Mouse (Mus musculus) liver, adult 2 months (tissue): ENCODE measurements around the gene Ift43. TPM values are rescaled to one million over a fixed set of nuclear protein-coding genes. Genes with fewer than 3 reads are reported as not detected.

ENCODE experiments used
- DNase-seq: peaks from one replicate; pipeline ENCODE4 v3.0.0-alpha.2; 2011; ENCODE audit warnings: low read depth, low spot score; ENCODE audit errors: extremely low read depth
- H3K27ac ChIP-seq: fragments of 200-500 bp; replicated peaks from 2 replicates; pipeline ENCODE4 v1.5.1; 2012; ENCODE audit warnings: low read depth, mild to moderate bottlenecking, control low read depth, inconsistent platforms, low read length; ENCODE audit not compliant: insufficient read depth
- H3K27me3 ChIP-seq: fragments of 200-500 bp; 2 replicates; pipeline ENCODE4 v1.6.1; 2012; ENCODE audit warnings: mild to moderate bottlenecking, moderate library complexity, low read length, inconsistent platforms; ENCODE audit not compliant: control insufficient read depth, insufficient read depth
- H3K36me3 ChIP-seq: fragments of 200-500 bp; 2 replicates; pipeline ENCODE4 v1.6.1; 2012; ENCODE audit warnings: low read length, inconsistent platforms; ENCODE audit not compliant: control insufficient read depth, insufficient read depth
- H3K4me1 ChIP-seq: fragments of 200-500 bp; 2 replicates; pipeline ENCODE4 v1.6.1; 2011; ENCODE audit warnings: low read length; ENCODE audit not compliant: control insufficient read depth, insufficient read depth
- H3K4me3 ChIP-seq: fragments of 200-500 bp; 2 replicates; pipeline ENCODE4 v1.5.1; 2011; ENCODE audit warnings: low read depth, mild to moderate bottlenecking, control low read depth, low read length, moderate library complexity; ENCODE audit not compliant: insufficient read depth
- H3K79me2 ChIP-seq: fragments of 200-500 bp; 2 replicates; pipeline ENCODE4 v1.6.1; 2012; ENCODE audit warnings: inconsistent platforms, mild to moderate bottlenecking, low read length, moderate library complexity; ENCODE audit not compliant: control insufficient read depth, insufficient read depth
- H3K9ac ChIP-seq: fragments of 200-500 bp; 2 replicates; pipeline ENCODE4 v1.6.1; 2012; ENCODE audit warnings: low read depth, mild to moderate bottlenecking, control low read depth, inconsistent platforms, low read length
- CTCF ChIP-seq: fragments of 200-500 bp; IDR thresholded peaks from 2 replicates; pipeline ENCODE4 v1.5.1; 2011; ENCODE audit warnings: low read depth, low read length, control low read depth
- POLR2A ChIP-seq: fragments of 200-500 bp; IDR thresholded peaks from 2 replicates; pipeline ENCODE4 v1.6.1; 2011; ENCODE audit warnings: low read length, control low read depth; ENCODE audit not compliant: insufficient read depth; ENCODE audit errors: extremely low read depth
- WGBS: fragments of 180-500 bp; shearing (Covaris S2); methylation state at CpG from one replicate; pipeline ENCODE4 v1.1.7; 2018; 5-methylcytosine and 5-hydroxymethylcytosine counted together
- polyA plus RNA-seq: library from polyadenylated mRNA; depleted of rRNA; stranded (reverse); fragments of >200 nt; gene quantifications from 2 replicates; pipeline ENCODE4 v1.2.3, GENCODE M21; 2012
- total RNA-seq: library from RNA; depleted of rRNA; stranded (reverse); fragments of >200 nt; gene quantifications from 2 replicates; pipeline ENCODE4 v1.2.3, GENCODE M21; 2014

Gene Ift43
- total and polyA plus RNA-seq, 2 experiments, result 3.5 to 4.5 TPM

GRCm38 (mm10) chr12:86094075-86094474, 11.7 kb downstream of the Ift43 start:
- Histone ChIP-seq H3K36me3 (no peaks in the 10 kb centered on the region), H3K27me3 (no peaks in the 10 kb centered on the region), H3K79me2 (no peaks in the 10 kb centered on the region), H3K4me3 (no peak overlapping the region), H3K27ac (no peak overlapping the region), H3K4me1 (no peaks in the 10 kb centered on the region), H3K9ac (no peak overlapping the region)
- TF ChIP-seq POLR2A (no peak), CTCF (no peak)
- WGBS, result 93% methylated on average over 4 of the region's 4 CpGs
- no peak for DNase-seq

GRCm38 (mm10) chr12:86095806-86096205, 13.5 kb downstream of the Ift43 start:
- H3K9ac ChIP-seq, result no peak overlapping the region
- WGBS, result 59% methylated on average over 4 of the region's 4 CpGs
- no peaks in the 10 kb centered on the region for H3K79me2 ChIP-seq
- H3K4me3 ChIP-seq, result no peak overlapping the region
- no peaks in the 10 kb centered on the region for H3K4me1 ChIP-seq
- H3K27me3 ChIP-seq, result no peaks in the 10 kb centered on the region
- no peak for DNase-seq
- H3K36me3 ChIP-seq, result no peaks in the 10 kb centered on the region
- no peak for TF ChIP-seq CTCF
- no peak for TF ChIP-seq POLR2A
- no peak overlapping the region for H3K27ac ChIP-seq

GRCm38 (mm10) chr12:86097781-86098180, 15.4 kb downstream of the Ift43 start:
- Histone ChIP-seq H3K36me3 (no peaks in the 10 kb centered on the region), H3K9ac (no peak overlapping the region), H3K4me3 (no peak overlapping the region), H3K79me2 (no peaks in the 10 kb centered on the region), H3K27me3 (no peaks in the 10 kb centered on the region), H3K27ac (no peak overlapping the region), H3K4me1 (no peaks in the 10 kb centered on the region)
- DNase-seq, result no peak
- TF ChIP-seq POLR2A (no peak), CTCF (no peak)
- 93% methylated on average over 11 of the region's 11 CpGs for WGBS

- no peak overlapping the region for H3K4me3 ChIP-seq
- 97% methylated on average over 3 of the region's 3 CpGs for WGBS
- no peak for DNase-seq
- H3K27me3 ChIP-seq, result no peaks in the 10 kb centered on the region
- TF ChIP-seq CTCF, result no peak
- H3K36me3 ChIP-seq, result no peaks in the 10 kb centered on the region
- H3K27ac ChIP-seq, result no peak overlapping the region
- no peaks in the 10 kb centered on the region for H3K79me2 ChIP-seq
- no peak overlapping the region for H3K9ac ChIP-seq
- H3K4me1 ChIP-seq, result no peaks in the 10 kb centered on the region; the same call in 1 of the 2 replicates
Observed at GRCm38 (mm10) chr12:86100711-86101110, 18.4 kb downstream of the Ift43 start.

- 83% methylated on average over 8 of the region's 8 CpGs for WGBS
- no peak overlapping the region for H3K4me3 ChIP-seq
- TF ChIP-seq CTCF (no peak), POLR2A (no peak)
- no peaks in the 10 kb centered on the region for H3K79me2 ChIP-seq
- H3K27me3 ChIP-seq, result no peaks in the 10 kb centered on the region
- H3K27ac ChIP-seq, result no peak overlapping the region
- no peaks in the 10 kb centered on the region; the same call in 1 of the 2 replicates for H3K4me1 ChIP-seq
- no peaks in the 10 kb centered on the region for H3K36me3 ChIP-seq
- no peak for DNase-seq
- no peak overlapping the region for H3K9ac ChIP-seq
Observed at GRCm38 (mm10) chr12:86102686-86103085, 20.3 kb downstream of the Ift43 start.

- no peak for DNase-seq
- Histone ChIP-seq H3K4me3 (no peak overlapping the region), H3K79me2 (no peaks in the 10 kb centered on the region), H3K4me1 (no peaks in the 10 kb centered on the region; the same call in 1 of the 2 replicates), H3K36me3 (no peaks in the 10 kb centered on the region), H3K27ac (no peak overlapping the region), H3K27me3 (no peaks in the 10 kb centered on the region), H3K9ac (no peak overlapping the region)
- WGBS, result 72% methylated on average over 11 of the region's 11 CpGs
- TF ChIP-seq POLR2A (no peak), CTCF (no peak)
Observed at GRCm38 (mm10) chr12:86103391-86103790, 21.1 kb downstream of the Ift43 start.
